Mouse (Mus musculus): ENCODE results near the gene Cnr2.

- TF ChIP-seq CTCF (IDR thresholded peaks at IDR 0.05; ENCODE audit: control insufficient read depth, insufficient read depth, insufficient read length): no peak
- TF ChIP-seq FOSL1 (IDR thresholded peaks at IDR 0.05; ENCODE audit: insufficient read depth, low read length, poor library complexity, severe bottlenecking): no peak
- TF ChIP-seq MYOD1 (IDR thresholded peaks at IDR 0.05; ENCODE audit: control insufficient read depth, insufficient read length, low read depth): no peak
- TF ChIP-seq MAX (IDR thresholded peaks at IDR 0.05): no peak
- TF ChIP-seq MYOG (IDR thresholded peaks at IDR 0.05; ENCODE audit: control insufficient read depth, extremely low read depth, insufficient read length): no peak
These were observed 34.6 kb downstream of the Cnr2 start for GRCm38 (mm10) chr4:135929828-135930227.

Data from C2C12 (cell line).